In genomic region chr9:57814014-57814413, GRCm38 (mm10) we compare ENCODE assay signal across 17 mouse cellular contexts. TPM values are rescaled to one million over a fixed set of nuclear protein-coding genes. Genes with fewer than 3 reads are reported as not detected.
DNase-seq lines count a peak whose midpoint lies in the region; ATAC-seq and TF ChIP-seq lines count a peak whose summit lies in the region.
"Had no signal": no experiment of that assay in that cellular context is flagged by ENCODE, and none has a peak within 500 bp of the region (broad histone marks: within the 10 kb centered on the region; RNA-seq: fewer than 3 reads in every experiment).

No protein-coding gene starts in this region.

- H3K4me1 ChIP-seq in forebrain, postnatal 0 days (ENCODE audit: insufficient read depth), result peaks cover 21% of the 10 kb centered on the region; the same call in 1 of the 2 replicates
- H3K4me1 ChIP-seq in forebrain, embryonic 11.5 days (replicated peaks; ENCODE audit: control insufficient read depth, insufficient read depth, low read length), result peaks cover 26% of the 10 kb centered on the region; the same call in 1 of the 2 replicates
- H3K4me1 ChIP-seq in hindbrain, embryonic 10.5 days (replicated peaks), result peaks cover 98% of the 10 kb centered on the region
- peaks cover 79% of the 10 kb centered on the region for H3K4me1 ChIP-seq in hindbrain, embryonic 12.5 days

- H3K9ac ChIP-seq in forebrain, postnatal 0 days, result no peak overlapping the region
- no peak overlapping the region for H3K9ac ChIP-seq in forebrain, embryonic 11.5 days (ENCODE audit: low read length)
- H3K9ac ChIP-seq in hindbrain, embryonic 12.5 days, result no peak overlapping the region
- H3K9ac ChIP-seq: embryonic facial prominence, embryonic 13.5 days; intestine, embryonic 15.5 days; lung, embryonic 15.5 days; stomach, embryonic 15.5 days had no signal

- WGBS in forebrain, postnatal 0 days, result 28% methylated on average over 1 of the region's 1 CpGs
- 19% methylated on average over 1 of the region's 1 CpGs for WGBS in forebrain, embryonic 11.5 days
- WGBS in hindbrain, embryonic 10.5 days, result 22% methylated on average over 1 of the region's 1 CpGs
- WGBS in hindbrain, embryonic 12.5 days, result 29% methylated on average over 1 of the region's 1 CpGs

- no peak for ATAC-seq in forebrain, postnatal 0 days
- ATAC-seq in forebrain, embryonic 11.5 days (replicated peaks; ENCODE audit: low FRiP score), result no peak
- no peak for ATAC-seq in hindbrain, embryonic 12.5 days (ENCODE audit: low FRiP score)
- ATAC-seq in erythroblast, adult 5-6 weeks (replicated peaks; ENCODE audit: low FRiP score, poor library complexity, severe bottlenecking), result no peak
- ATAC-seq: intestine, embryonic 15.5 days had no signal

- no peak overlapping the region for H3K4me3 ChIP-seq in forebrain, postnatal 0 days (ENCODE audit: low read depth, low read length)
- no peak overlapping the region for H3K4me3 ChIP-seq in forebrain, embryonic 11.5 days (ENCODE audit: low read depth, low read length)
- H3K4me3 ChIP-seq in hindbrain, embryonic 10.5 days, result no peak overlapping the region
- H3K4me3 ChIP-seq in hindbrain, embryonic 12.5 days, result no peak overlapping the region
- H3K4me3 ChIP-seq: embryonic facial prominence, embryonic 13.5 days; intestine, embryonic 15.5 days; lung, embryonic 15.5 days; stomach, embryonic 15.5 days had no signal

- 0 out of 2 replicates have a peak, but pooled peaks cover 4% of the 10 kb centered on the region for H3K36me3 ChIP-seq in forebrain, postnatal 0 days (ENCODE audit: insufficient read depth)
- H3K36me3 ChIP-seq in forebrain, embryonic 11.5 days (ENCODE audit: control insufficient read depth, insufficient read depth, low read length), result no peaks in the 10 kb centered on the region
- peaks cover 12% of the 10 kb centered on the region; the same call in 1 of the 2 replicates for H3K36me3 ChIP-seq in hindbrain, embryonic 10.5 days
- H3K36me3 ChIP-seq in hindbrain, embryonic 12.5 days, result no peaks in the 10 kb centered on the region
- H3K36me3 ChIP-seq: intestine, embryonic 15.5 days; lung, embryonic 15.5 days; stomach, embryonic 15.5 days had no signal

- DNase-seq in forebrain, postnatal 0 days, result no peak
- DNase-seq in forebrain, embryonic 11.5 days (ENCODE audit: low spot score), result no peak
- DNase-seq in hindbrain, embryonic 10.5 days (ENCODE audit: low spot score), result no peak
- peak; percentile 50 for DNase-seq in thymus, postnatal 0 days (ENCODE audit: low spot score)
- DNase-seq in thymus, postnatal 36 days, result no peak
- no peak for DNase-seq in kidney, adult 11 months
- DNase-seq: adrenal gland, postnatal 36 days; cerebellum, postnatal 25 days; kidney, postnatal 14 days; right cerebral cortex, postnatal 4 days had no signal

- TF ChIP-seq CTCF in forebrain, postnatal 0 days (IDR thresholded peaks at IDR 0.05; ENCODE audit: low read depth), result no peak

- no peaks in the 10 kb centered on the region for H3K9me3 ChIP-seq in forebrain, postnatal 0 days (ENCODE audit: low read length)
- no peaks in the 10 kb centered on the region for H3K9me3 ChIP-seq in forebrain, embryonic 11.5 days (ENCODE audit: control insufficient read depth, low read length)
- no peaks in the 10 kb centered on the region for H3K9me3 ChIP-seq in hindbrain, embryonic 10.5 days
- H3K9me3 ChIP-seq in hindbrain, embryonic 12.5 days (replicated peaks), result no peaks in the 10 kb centered on the region
- H3K9me3 ChIP-seq: embryonic facial prominence, embryonic 13.5 days; intestine, embryonic 15.5 days; lung, embryonic 15.5 days; stomach, embryonic 15.5 days had no signal

- H3K27me3 ChIP-seq in forebrain, postnatal 0 days (ENCODE audit: insufficient read depth, low read length), result no peaks in the 10 kb centered on the region
- H3K27me3 ChIP-seq in forebrain, embryonic 11.5 days (ENCODE audit: control insufficient read depth, insufficient read depth, low read length), result no peaks in the 10 kb centered on the region
- no peaks in the 10 kb centered on the region for H3K27me3 ChIP-seq in hindbrain, embryonic 10.5 days (ENCODE audit: insufficient read depth, poor library complexity, severe bottlenecking)
- no peaks in the 10 kb centered on the region for H3K27me3 ChIP-seq in hindbrain, embryonic 12.5 days
- H3K27me3 ChIP-seq: embryonic facial prominence, embryonic 13.5 days; intestine, embryonic 15.5 days; lung, embryonic 15.5 days; stomach, embryonic 15.5 days had no signal

- peak overlapping the region; percentile 45 for H3K27ac ChIP-seq in forebrain, postnatal 0 days (ENCODE audit: low read depth, low read length)
- H3K27ac ChIP-seq in forebrain, embryonic 11.5 days (ENCODE audit: low read depth, low read length), result no peak overlapping the region
- H3K27ac ChIP-seq in hindbrain, embryonic 10.5 days, result peak overlapping the region; percentile 35
- H3K27ac ChIP-seq in hindbrain, embryonic 12.5 days, result no peak overlapping the region
- H3K27ac ChIP-seq: embryonic facial prominence, embryonic 13.5 days; intestine, embryonic 15.5 days; lung, embryonic 15.5 days; stomach, embryonic 15.5 days had no signal

- no peak overlapping the region for H3K4me2 ChIP-seq in forebrain, postnatal 0 days (ENCODE audit: low read depth)
- H3K4me2 ChIP-seq in forebrain, embryonic 11.5 days (ENCODE audit: low read depth, low read length, severe bottlenecking), result no peak overlapping the region
- no peak overlapping the region for H3K4me2 ChIP-seq in hindbrain, embryonic 12.5 days (replicated peaks)
- H3K4me2 ChIP-seq: embryonic facial prominence, embryonic 13.5 days; intestine, embryonic 15.5 days; liver, embryonic 11.5 days; lung, embryonic 15.5 days; stomach, embryonic 15.5 days had no signal

RNA-seq across cellular contexts. Expression of gene Arid3b, which starts 22.6 kb away (rescaled TPM):
- total RNA-seq in forebrain, postnatal 0 days (2014; rRNA removed), result 4.7 and 5.5 TPM in 2 replicates
- polyA plus RNA-seq in forebrain, postnatal 0 days (2015; fragmentation: Nextera tagmentation; extraction: Ambion mirVana), result 3.1 and 3.8 TPM in 2 replicates
- 27.4 and 32.1 TPM in 2 replicates for polyA plus RNA-seq in forebrain, embryonic 11.5 days (2014; fragmentation: Nextera tagmentation; extraction: Ambion mirVana)
- polyA plus RNA-seq in hindbrain, embryonic 10.5 days (2016; fragmentation: Nextera tagmentation; extraction: Ambion mirVana), result 42.7 and 57.7 TPM in 2 replicates
- 19.0 and 22.9 TPM in 2 replicates for polyA plus RNA-seq in hindbrain, embryonic 12.5 days (2016; fragmentation: Nextera tagmentation; extraction: Ambion mirVana)
- polyA plus RNA-seq in thymus, postnatal 0 days (2015; fragmentation: Nextera tagmentation; extraction: Ambion mirVana), result 26.2 and 27.3 TPM in 2 replicates
- 1.9 and 4.6 TPM in 2 replicates for total RNA-seq in erythroblast, adult 5-6 weeks (2015; ENCODE audit: low replicate concordance)
- total RNA-seq in erythroblast, adult 5-6 weeks (2017; ENCODE audit: low replicate concordance), result 2.5 TPM in 2 replicates

RNA-seq across cellular contexts. Expression of gene Clk3, which starts 48.4 kb away (rescaled TPM):
- 79.7 and 105 TPM in 2 replicates for total RNA-seq in forebrain, postnatal 0 days (2014; rRNA removed)
- polyA plus RNA-seq in forebrain, postnatal 0 days (2015; fragmentation: Nextera tagmentation; extraction: Ambion mirVana), result 55.4 and 61.7 TPM in 2 replicates
- 91.5 and 102 TPM in 2 replicates for polyA plus RNA-seq in forebrain, embryonic 11.5 days (2014; fragmentation: Nextera tagmentation; extraction: Ambion mirVana)
- 90.7 and 105 TPM in 2 replicates for polyA plus RNA-seq in hindbrain, embryonic 10.5 days (2016; fragmentation: Nextera tagmentation; extraction: Ambion mirVana)
- 81.8 and 82.5 TPM in 2 replicates for polyA plus RNA-seq in hindbrain, embryonic 12.5 days (2016; fragmentation: Nextera tagmentation; extraction: Ambion mirVana)
- 211 and 221 TPM in 2 replicates for polyA plus RNA-seq in thymus, postnatal 0 days (2015; fragmentation: Nextera tagmentation; extraction: Ambion mirVana)
- total RNA-seq in erythroblast, adult 5-6 weeks (2015; ENCODE audit: low replicate concordance), result 234 and 296 TPM in 2 replicates
- total RNA-seq in erythroblast, adult 5-6 weeks (2017; ENCODE audit: low replicate concordance), result 403 and 420 TPM in 2 replicates

Comparison
In these comparisons a context has a peak if more than half of its experiments do, and no peak if none do; other contexts are left out.
1. H3K27ac ChIP-seq: peak in forebrain, postnatal 0 days (single experiment) and hindbrain, embryonic 10.5 days (single experiment); none in forebrain, embryonic 11.5 days (single experiment) and hindbrain, embryonic 12.5 days (single experiment).